Mouse (Mus musculus) midbrain, postnatal 0 days (tissue): ENCODE measurements at regions not wholly inside any gene's neighbourhood (a gene's known extent, or its start where the extent isn't known, plus 50 kb on each side); places are given as distances from the start of the nearest gene placed in this dataset.

ENCODE experiments used
- ATAC-seq: fragments of 200-750 bp; cut with Nextera tagmentation; 2 replicates; pipeline ENCODE4 v1.8.0; 2017; ENCODE audit warnings: moderate number of reproducible peaks, mild to moderate bottlenecking, moderate TSS enrichment, moderate library complexity; ENCODE audit not compliant: low FRiP score
- DNase-seq: peaks from one replicate; pipeline ENCODE4 v3.0.0-alpha.2; 2015; ENCODE audit warnings: low spot score
- H3K27ac ChIP-seq: fragments of 300-500 bp; sonication (generic); 2 replicates; pipeline ENCODE4 v1.5.1; 2014; ENCODE audit warnings: low read depth, mild to moderate bottlenecking, low read length, mixed read lengths
- H3K27me3 ChIP-seq: fragments of 300-500 bp; sonication (generic); 2 replicates; pipeline ENCODE4 v1.6.1; 2014; ENCODE audit warnings: low read length, control low read depth, mixed read lengths; ENCODE audit not compliant: insufficient read depth
- H3K36me3 ChIP-seq: fragments of 300-500 bp; sonication (generic); 2 replicates; pipeline ENCODE4 v1.6.1; 2014; ENCODE audit warnings: low read length, control low read depth, mixed read lengths; ENCODE audit not compliant: insufficient read depth
- H3K4me1 ChIP-seq: fragments of 300-500 bp; sonication (generic); 2 replicates; pipeline ENCODE4 v1.6.1; 2014; ENCODE audit warnings: mild to moderate bottlenecking, control low read depth, antibody characterized with exemption, low read length, mixed read lengths; ENCODE audit not compliant: insufficient read depth
- H3K4me2 ChIP-seq: fragments of 300-500 bp; sonication (generic); 2 replicates; pipeline ENCODE4 v1.6.1; 2014; ENCODE audit warnings: low read depth, mild to moderate bottlenecking, low read length, mixed read lengths; ENCODE audit not compliant: poor library complexity, severe bottlenecking
- H3K4me3 ChIP-seq: fragments of 300-500 bp; sonication (generic); 2 replicates; pipeline ENCODE4 v1.5.1; 2014; ENCODE audit warnings: low read depth, mild to moderate bottlenecking, low read length, moderate library complexity
- H3K9ac ChIP-seq: fragments of 300-500 bp; sonication (generic); replicated peaks from 2 replicates; pipeline ENCODE4 v1.6.1; 2014; ENCODE audit warnings: mild to moderate bottlenecking, low read length, moderate library complexity, mixed read lengths; ENCODE audit not compliant: poor library complexity, severe bottlenecking
- H3K9me3 ChIP-seq: fragments of 300-500 bp; sonication (generic); 2 replicates; pipeline ENCODE4 v1.6.1; 2016; ENCODE audit warnings: low read length, control low read depth
- CTCF ChIP-seq: IDR thresholded peaks from 2 replicates; pipeline ENCODE4 v1.5.1; 2016; ENCODE audit warnings: antibody characterized with exemption, mild to moderate bottlenecking
- WGBS: fragments of 180-500 bp; shearing (Covaris S2); extraction: QIAGEN DNeasy Blood & Tissue Kit; methylation state at CpG from one replicate; pipeline ENCODE4 v1.1.7; 2014; 5-methylcytosine and 5-hydroxymethylcytosine counted together

DNA sequence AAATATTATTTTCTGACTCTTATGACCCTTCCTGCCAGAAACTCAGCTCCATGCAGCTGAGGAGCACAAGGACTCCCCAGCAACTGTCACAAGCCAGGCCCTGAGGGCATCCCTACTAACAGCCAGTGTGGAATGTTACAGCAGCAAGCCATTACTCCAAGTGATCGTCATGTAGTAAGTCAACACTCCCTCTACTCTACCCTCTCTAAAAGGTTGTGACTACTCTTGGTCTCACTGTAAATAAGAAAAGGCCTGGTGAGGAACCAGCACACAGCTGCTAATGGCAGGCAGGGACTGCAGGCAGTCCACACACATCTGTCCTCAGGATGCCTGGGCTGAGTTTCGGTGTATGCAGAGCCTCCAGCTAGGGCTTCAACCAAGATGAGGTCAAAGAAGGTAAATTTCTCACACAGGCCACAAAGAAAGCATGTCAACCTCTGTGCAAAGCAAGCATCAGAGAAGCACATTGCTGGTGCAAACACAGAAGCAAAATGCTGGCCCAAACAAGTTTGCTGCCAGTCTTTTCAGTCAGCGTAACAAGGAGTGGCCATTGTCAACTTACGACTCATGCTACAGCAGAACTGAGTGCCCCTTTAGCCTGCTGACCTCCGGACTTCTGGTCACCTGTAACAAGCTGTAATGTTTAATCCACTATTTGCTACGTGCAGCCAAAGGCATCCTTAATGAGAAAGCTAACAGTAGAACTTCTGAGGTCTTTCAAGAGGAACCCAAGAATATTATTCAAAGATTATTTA is 62.9 kb upstream of the Ercc4 start:
- no peak for TF ChIP-seq CTCF
- no peaks in the 10 kb centered on the region for H3K9me3 ChIP-seq
- WGBS: 84% methylated on average over 6 of the region's 6 CpGs
- H3K9ac ChIP-seq: no peak overlapping the region
- H3K27ac ChIP-seq: no peak overlapping the region
- DNase-seq (no peak), ATAC-seq (no peak)
- H3K4me3 ChIP-seq: no peak overlapping the region
- no peaks in the 10 kb centered on the region for H3K36me3 ChIP-seq
- H3K27me3 ChIP-seq: no peaks in the 10 kb centered on the region
- H3K4me1 ChIP-seq: no peaks in the 10 kb centered on the region
- H3K4me2 ChIP-seq: no peak overlapping the region

DNA sequence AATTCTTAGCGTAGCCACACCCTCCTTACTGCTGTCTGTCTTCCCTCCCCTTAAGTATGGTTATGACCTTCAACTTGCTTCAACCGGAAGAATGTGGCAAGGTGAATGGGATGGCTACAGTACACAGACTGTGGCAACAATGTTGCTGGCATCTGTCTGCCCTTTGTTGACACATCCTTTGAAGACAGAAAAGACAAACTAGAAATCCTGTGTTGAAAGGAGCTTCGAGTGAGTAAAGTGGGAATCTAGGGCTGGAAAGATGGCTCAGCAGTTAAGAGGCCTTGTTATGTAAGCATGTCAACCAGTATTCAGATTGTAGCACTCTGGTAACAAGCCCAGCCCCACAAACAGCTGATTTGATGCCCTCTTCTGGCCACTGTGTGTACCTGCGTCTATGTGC is 60.2 kb upstream of the Ercc4 start:
- WGBS: 86% methylated on average over 4 of the region's 4 CpGs
- Histone ChIP-seq H3K9ac (no peak overlapping the region), H3K9me3 (no peaks in the 10 kb centered on the region), H3K27ac (no peak overlapping the region), H3K4me2 (no peak overlapping the region), H3K4me3 (no peak overlapping the region), H3K27me3 (no peaks in the 10 kb centered on the region), H3K4me1 (no peaks in the 10 kb centered on the region), H3K36me3 (no peaks in the 10 kb centered on the region)
- no peak for ATAC-seq
- TF ChIP-seq CTCF: 0 out of 2 replicates have a peak, but pooled peaks have one; percentile 21
- no peak for DNase-seq

DNA sequence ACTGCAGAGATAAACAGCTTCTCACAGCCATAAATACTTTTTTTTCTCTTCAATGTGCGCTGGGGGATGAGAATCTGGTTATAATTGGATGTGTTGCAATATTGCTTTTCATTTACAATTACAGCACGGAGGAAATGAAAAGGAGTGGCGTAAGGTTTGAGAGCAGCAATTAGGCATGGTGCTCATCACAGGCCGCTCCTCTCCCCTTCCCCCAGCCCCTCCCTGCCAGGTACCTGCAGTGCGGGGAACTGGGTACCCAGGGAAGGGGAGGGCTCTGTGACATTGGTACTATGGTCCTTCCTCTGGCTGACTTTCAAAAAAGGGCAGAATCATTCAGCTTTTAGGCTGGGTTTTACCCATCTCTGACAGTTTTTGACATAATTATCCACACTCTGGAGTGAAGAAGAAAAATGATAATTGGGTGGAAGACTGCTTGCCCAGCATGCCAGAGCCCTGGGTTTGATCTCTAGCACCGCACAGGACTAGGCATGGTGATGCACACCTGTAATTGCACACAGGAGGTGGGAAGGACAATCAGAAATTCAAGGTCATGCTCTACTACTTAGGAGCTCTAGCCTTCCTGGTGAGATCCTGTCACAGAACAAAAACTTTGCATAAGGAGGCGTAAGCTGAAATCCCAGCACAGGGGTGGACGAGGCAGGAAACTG is 59.1 kb upstream of the Ercc4 start:
- no peaks in the 10 kb centered on the region for H3K9me3 ChIP-seq
- WGBS: 47% methylated on average over 8 of the region's 8 CpGs
- H3K4me3 ChIP-seq: no peak overlapping the region
- H3K4me1 ChIP-seq: no peaks in the 10 kb centered on the region
- no peaks in the 10 kb centered on the region for H3K27me3 ChIP-seq
- no peak overlapping the region; the same call in 1 of the 2 replicates for H3K27ac ChIP-seq
- no peak for TF ChIP-seq CTCF
- H3K36me3 ChIP-seq: no peaks in the 10 kb centered on the region
- DNase-seq: peak; percentile 14
- no peak overlapping the region for H3K4me2 ChIP-seq
- ATAC-seq: no peak
- H3K9ac ChIP-seq: no peak overlapping the region

DNA sequence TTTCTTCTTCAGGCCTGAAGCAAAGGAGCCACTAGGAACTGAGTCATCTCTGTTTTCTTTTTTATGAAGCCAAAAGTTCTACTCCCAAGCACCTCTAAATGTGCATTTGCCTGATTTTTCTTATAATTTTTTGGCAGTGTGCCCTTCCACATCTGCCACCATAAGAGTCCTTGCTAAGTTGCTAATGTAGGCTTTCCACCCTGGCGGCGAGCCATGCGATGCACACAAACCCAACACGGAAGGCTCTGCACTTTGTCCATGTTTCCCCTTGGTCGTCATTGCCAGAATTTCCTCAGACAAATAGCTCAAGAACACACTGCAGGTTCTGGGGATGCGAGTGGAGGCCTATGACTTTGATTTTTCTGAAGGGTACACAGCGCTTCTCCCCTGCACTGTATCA is 54.5 kb upstream of the Ercc4 start:
- TF ChIP-seq CTCF: no peak
- 86% methylated on average over 7 of the region's 7 CpGs for WGBS
- H3K27me3 ChIP-seq: no peaks in the 10 kb centered on the region
- ATAC-seq (no peak), DNase-seq (no peak)
- H3K27ac ChIP-seq: no peak overlapping the region
- no peak overlapping the region for H3K4me3 ChIP-seq
- no peaks in the 10 kb centered on the region for H3K4me1 ChIP-seq
- no peak overlapping the region for H3K9ac ChIP-seq
- no peaks in the 10 kb centered on the region for H3K9me3 ChIP-seq
- no peaks in the 10 kb centered on the region for H3K36me3 ChIP-seq
- no peak overlapping the region for H3K4me2 ChIP-seq
